Mouse (Mus musculus) embryonic facial prominence, embryonic 11.5 days (tissue): ENCODE results near the gene Fam13c. TPM values are rescaled to one million over a fixed set of nuclear protein-coding genes. Genes with fewer than 3 reads are reported as not detected.
A peak's percentile ranks its signal among the peaks of the same experiment; 100 is the strongest.

Source experiments
- ATAC-seq: fragments of 200-750 bp; cut with Nextera tagmentation; replicated peaks from 2 replicates; pipeline ENCODE4 v1.8.0; 2017; ENCODE audit warnings: low read depth; ENCODE audit not compliant: insufficient number of reproducible peaks, low FRiP score, low TSS enrichment
- DNase-seq: peaks from one replicate; pipeline ENCODE4 v3.0.0-alpha.2; 2015; ENCODE audit warnings: low spot score
- H3K27ac ChIP-seq: fragments of 300-500 bp; sonication (generic); replicated peaks from 2 replicates; pipeline ENCODE4 v1.5.1; 2014; ENCODE audit warnings: mild to moderate bottlenecking, low read depth, low read length, control low read depth
- H3K27me3 ChIP-seq: fragments of 300-500 bp; sonication (generic); 2 replicates; pipeline ENCODE4 v1.6.1; 2014; ENCODE audit warnings: mild to moderate bottlenecking, low read length, moderate library complexity, mixed read lengths; ENCODE audit not compliant: control insufficient read depth, insufficient read depth
- H3K36me3 ChIP-seq: fragments of 300-500 bp; sonication (generic); replicated peaks from 2 replicates; pipeline ENCODE4 v1.6.1; 2014; ENCODE audit warnings: low read depth, mild to moderate bottlenecking, low read length, moderate library complexity, mixed read lengths; ENCODE audit not compliant: control insufficient read depth, insufficient read depth
- H3K4me1 ChIP-seq: fragments of 300-500 bp; sonication (generic); 2 replicates; pipeline ENCODE4 v1.6.1; 2014; ENCODE audit warnings: low read length, mixed read lengths; ENCODE audit not compliant: control insufficient read depth, insufficient read depth
- H3K4me2 ChIP-seq: fragments of 300-500 bp; sonication (generic); 2 replicates; pipeline ENCODE4 v1.6.1; 2014; ENCODE audit warnings: low read depth, mild to moderate bottlenecking, control low read depth, low read length, moderate library complexity
- H3K4me3 ChIP-seq: fragments of 300-500 bp; sonication (generic); 2 replicates; pipeline ENCODE4 v1.5.1; 2014; ENCODE audit warnings: low read depth, low read length, control low read depth
- H3K9ac ChIP-seq: fragments of 300-500 bp; sonication (generic); replicated peaks from 2 replicates; pipeline ENCODE4 v1.6.1; 2014; ENCODE audit warnings: mild to moderate bottlenecking, control low read depth, low read length
- H3K9me3 ChIP-seq: fragments of 300-500 bp; sonication (generic); replicated peaks from 2 replicates; pipeline ENCODE4 v1.6.1; 2016; ENCODE audit warnings: mild to moderate bottlenecking, low read length, inconsistent platforms, mixed read lengths; ENCODE audit not compliant: control insufficient read depth
- WGBS: fragments of 180-500 bp; shearing (Covaris S2); extraction: QIAGEN DNeasy Blood & Tissue Kit; methylation state at CpG from one replicate; pipeline ENCODE4 v1.1.7; 2014; 5-methylcytosine and 5-hydroxymethylcytosine counted together
- polyA plus RNA-seq: library from polyadenylated mRNA; unstranded; fragments of >200 nt; fragmentation: Nextera tagmentation; extraction: Ambion mirVana; gene quantifications from 2 replicates; pipeline ENCODE4 v1.2.1, GENCODE M21; 2014

Gene Fam13c
- 11.4 and 13.7 TPM in 2 replicates for polyA plus RNA-seq

DNA sequence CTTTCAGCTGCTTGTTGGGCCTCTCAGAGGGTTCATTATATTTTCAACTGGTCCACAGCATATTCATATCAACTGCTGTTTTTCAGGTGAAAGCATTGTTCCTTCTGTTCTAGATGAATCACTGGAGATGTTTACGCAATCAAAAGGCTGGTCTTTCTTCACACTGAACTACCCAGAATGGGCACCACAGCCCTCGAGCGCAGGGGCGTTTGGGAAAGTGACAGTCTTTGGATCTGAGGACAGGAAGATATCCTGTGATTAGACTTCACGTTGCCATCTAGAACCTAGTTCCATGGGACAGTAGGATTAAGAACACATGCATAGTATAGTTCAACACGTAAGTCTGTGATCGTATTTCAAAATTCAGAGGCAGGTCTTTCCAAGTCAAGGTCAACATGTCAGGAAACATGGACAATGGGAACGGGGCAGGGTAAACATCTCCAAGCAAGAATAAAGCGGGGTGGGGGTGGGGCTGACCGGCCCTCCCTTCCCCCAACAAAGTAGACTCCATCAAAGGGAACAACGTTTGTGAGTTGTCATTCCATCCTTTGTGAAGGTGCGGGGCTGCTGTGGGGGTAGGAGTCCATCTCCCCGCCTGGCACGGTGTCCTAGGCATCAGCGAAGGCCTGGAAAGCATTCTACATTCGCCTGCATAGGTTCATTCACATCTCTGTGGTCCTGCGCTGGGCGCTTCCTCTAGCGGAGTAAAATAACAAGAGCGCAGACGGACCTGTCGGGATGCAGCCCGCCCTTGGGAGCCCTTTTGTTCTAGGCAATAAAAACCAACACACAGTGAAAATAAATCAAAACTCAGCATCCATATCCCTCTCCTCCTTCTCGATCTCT, at the start of gene Fam13c:
Gene Fam13c (plus strand): TSS at position 806 of the 846 bp plus-strand sequence.
- WGBS, result 8% methylated on average over 24 of the region's 24 CpGs

GRCm38 (mm10) chr10:70395900-70396299, 44.4 kb upstream of the Fam13c start:
- no peak overlapping the region for H3K9ac ChIP-seq
- WGBS, result 89% methylated on average over 5 of the region's 5 CpGs
- no peaks in the 10 kb centered on the region for H3K27me3 ChIP-seq
- no peak for DNase-seq
- no peak overlapping the region for H3K4me3 ChIP-seq
- no peaks in the 10 kb centered on the region for H3K36me3 ChIP-seq
- no peaks in the 10 kb centered on the region for H3K4me1 ChIP-seq
- no peak overlapping the region for H3K4me2 ChIP-seq
- no peak for ATAC-seq
- H3K27ac ChIP-seq, result no peak overlapping the region
- H3K9me3 ChIP-seq, result no peaks in the 10 kb centered on the region

More for the DNA sequence above, at the start of gene Fam13c:
- peak within 1 kb of the TSS; percentile 59 for H3K27ac ChIP-seq
- peak within 1 kb of the TSS; percentile 86 for H3K4me2 ChIP-seq
- H3K9ac ChIP-seq, result peak within 1 kb of the TSS; percentile 83
- H3K4me1 ChIP-seq, result no peaks in the 10 kb centered on the region
- no peaks in the 10 kb centered on the region for H3K9me3 ChIP-seq
- peak; percentile 48 for DNase-seq
- peak; percentile 32 for ATAC-seq
- H3K4me3 ChIP-seq, result peak within 1 kb of the TSS; percentile 66
- no peaks in the 10 kb centered on the region for H3K36me3 ChIP-seq
- H3K27me3 ChIP-seq, result no peaks in the 10 kb centered on the region

GRCm38 (mm10) chr10:70398224-70398623, 42.1 kb upstream of the Fam13c start:
- Histone ChIP-seq H3K27me3 (no peaks in the 10 kb centered on the region), H3K27ac (no peak overlapping the region), H3K36me3 (no peaks in the 10 kb centered on the region), H3K4me2 (no peak overlapping the region), H3K4me3 (no peak overlapping the region), H3K9ac (no peak overlapping the region), H3K9me3 (no peaks in the 10 kb centered on the region), H3K4me1 (no peaks in the 10 kb centered on the region)
- WGBS, result 88% methylated on average over 6 of the region's 6 CpGs
- ATAC-seq, result no peak
- DNase-seq, result no peak

DNA sequence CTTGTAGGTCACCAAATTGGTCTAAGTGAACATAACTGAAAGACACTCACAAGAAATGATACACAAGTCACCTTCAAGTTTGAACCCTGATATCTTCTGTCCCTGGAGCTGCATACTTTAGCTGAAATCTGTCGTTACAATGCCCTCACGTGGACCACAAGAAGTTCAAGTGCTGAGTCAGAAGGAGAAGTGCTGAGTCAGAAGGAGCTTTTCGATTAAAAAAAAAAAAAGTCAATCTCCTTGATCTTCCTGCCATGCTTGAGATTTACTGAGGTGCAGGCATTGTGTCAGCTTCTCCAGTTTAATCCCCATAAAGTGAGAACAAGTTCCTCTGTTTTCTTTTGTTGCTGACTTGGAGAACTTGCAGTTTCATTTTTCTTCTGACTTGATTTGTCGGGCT, 38.3 kb upstream of the Fam13c start:
- peaks cover 5% of the 10 kb centered on the region; the same call in 1 of the 2 replicates for H3K9me3 ChIP-seq
- DNase-seq, result no peak
- H3K27ac ChIP-seq, result no peak overlapping the region
- ATAC-seq, result no peak
- no peak overlapping the region for H3K4me3 ChIP-seq
- H3K27me3 ChIP-seq, result no peaks in the 10 kb centered on the region
- no peaks in the 10 kb centered on the region for H3K4me1 ChIP-seq
- no peaks in the 10 kb centered on the region for H3K36me3 ChIP-seq
- no peak overlapping the region for H3K4me2 ChIP-seq
- WGBS, result 79% methylated on average over 4 of the region's 4 CpGs
- no peak overlapping the region for H3K9ac ChIP-seq

GRCm38 (mm10) chr10:70402711-70403110, 37.6 kb upstream of the Fam13c start:
- 84% methylated on average over 4 of the region's 4 CpGs for WGBS
- peaks cover 5% of the 10 kb centered on the region; the same call in 1 of the 2 replicates for H3K9me3 ChIP-seq
- no peaks in the 10 kb centered on the region for H3K27me3 ChIP-seq
- H3K36me3 ChIP-seq, result no peaks in the 10 kb centered on the region
- H3K4me2 ChIP-seq, result no peak overlapping the region
- no peak overlapping the region for H3K4me3 ChIP-seq
- H3K4me1 ChIP-seq, result no peaks in the 10 kb centered on the region
- no peak overlapping the region for H3K9ac ChIP-seq
- ATAC-seq (no peak), DNase-seq (no peak)
- no peak overlapping the region for H3K27ac ChIP-seq

GRCm38 (mm10) chr10:70417811-70418486, 22.3 kb upstream of the Fam13c start:
- Histone ChIP-seq H3K4me2 (no peak overlapping the region), H3K27me3 (no peaks in the 10 kb centered on the region), H3K36me3 (no peaks in the 10 kb centered on the region), H3K27ac (no peak overlapping the region), H3K9ac (no peak overlapping the region), H3K4me3 (no peak overlapping the region), H3K9me3 (no peaks in the 10 kb centered on the region), H3K4me1 (no peaks in the 10 kb centered on the region)
- ATAC-seq, result no peak
- DNase-seq, result no peak
- WGBS, result 84% methylated on average over 6 of the region's 6 CpGs

GRCm38 (mm10) chr10:70419282-70420264, 20.7 kb upstream of the Fam13c start:
- no peaks in the 10 kb centered on the region for H3K9me3 ChIP-seq

More at GRCm38 (mm10) chr10:70419282-70420264, 20.7 kb upstream of the Fam13c start:
- no peaks in the 10 kb centered on the region for H3K36me3 ChIP-seq
- no peak overlapping the region for H3K9ac ChIP-seq
- DNase-seq (no peak), ATAC-seq (no peak)
- no peak overlapping the region for H3K4me2 ChIP-seq
- no peak overlapping the region for H3K4me3 ChIP-seq
- 76% methylated on average over 15 of the region's 15 CpGs for WGBS
- H3K4me1 ChIP-seq, result no peaks in the 10 kb centered on the region
- H3K27me3 ChIP-seq, result no peaks in the 10 kb centered on the region
- no peak overlapping the region for H3K27ac ChIP-seq
